Mouse (Mus musculus) megakaryocyte-erythroid progenitor cell, adult 5-6 weeks (primary cell): ENCODE data around the gene Dhx37. TPM values are rescaled to one million over a fixed set of nuclear protein-coding genes. Genes with fewer than 3 reads are reported as not detected.
A peak's percentile ranks its signal among the peaks of the same experiment; 100 is the strongest.
"Not testable (repeated sequence)": the region's sequence is repeated elsewhere in the genome, so short reads cannot be mapped to it uniquely, and the experiment has no call there.

Source experiments
- ATAC-seq: replicated peaks from 2 replicates; pipeline ENCODE4 v1.8.0; 2016; ENCODE audit warnings: mild to moderate bottlenecking, inconsistent platforms; ENCODE audit not compliant: severe bottlenecking, poor library complexity, low FRiP score, low TSS enrichment
- total RNA-seq, 2 experiments: library from RNA; stranded (forward) in 1 of 2; stranded (reverse) in 1 of 2; fragments of 200-1000, 215-1000 nt in 1 of 2; fragments of >200 nt in 1 of 2; fragmentation: Nextera tagmentation in 1 of 2; gene quantifications; 2 replicates each; pipeline ENCODE4 v1.2.3; 2014 to 2017

The Dhx37 gene
- total RNA-seq, 2 experiments from 2014 or later = 21.2 to 83.7 TPM

DNA sequence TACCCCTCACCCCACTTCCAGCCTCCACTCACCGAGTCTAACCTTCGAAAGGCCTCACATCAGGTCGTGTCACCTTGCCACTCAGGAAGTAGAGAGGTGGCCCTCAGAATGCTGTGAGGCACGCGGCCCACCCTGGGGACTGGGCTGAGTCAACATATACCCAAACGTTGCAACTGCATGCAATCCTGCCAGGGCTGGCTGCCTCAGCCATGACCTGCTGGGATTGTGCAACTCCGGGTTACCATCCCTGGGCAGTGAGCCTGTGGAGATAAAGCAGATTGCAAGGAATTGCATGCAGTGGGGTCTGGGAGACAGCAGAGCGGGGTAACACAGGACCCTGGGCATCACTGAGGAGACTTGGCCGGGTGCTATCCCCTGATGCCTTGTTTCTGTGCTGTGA lies 18.7 kb upstream of the Dhx37 start:
- ATAC-seq = no peak

DNA sequence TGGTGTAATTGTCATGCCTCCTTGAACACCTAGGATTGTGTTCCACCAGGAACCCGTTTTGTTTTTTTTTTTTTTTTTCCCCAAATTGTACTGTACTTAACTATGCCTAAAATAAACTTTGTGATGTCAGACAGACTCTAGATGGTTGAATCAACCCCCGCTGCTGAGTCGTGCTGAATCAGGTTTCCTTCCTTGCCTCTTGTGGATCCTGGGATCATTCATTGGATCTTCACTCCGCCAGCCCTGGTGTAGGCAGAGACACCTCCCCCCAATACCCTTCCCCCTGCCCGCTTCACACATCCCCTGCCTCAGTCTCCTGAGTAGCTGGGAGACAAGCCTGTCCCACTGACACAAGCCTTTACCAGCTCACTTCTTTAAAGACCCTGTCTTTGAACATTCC lies 15.4 kb upstream of the Dhx37 start:
- no peak for ATAC-seq

DNA sequence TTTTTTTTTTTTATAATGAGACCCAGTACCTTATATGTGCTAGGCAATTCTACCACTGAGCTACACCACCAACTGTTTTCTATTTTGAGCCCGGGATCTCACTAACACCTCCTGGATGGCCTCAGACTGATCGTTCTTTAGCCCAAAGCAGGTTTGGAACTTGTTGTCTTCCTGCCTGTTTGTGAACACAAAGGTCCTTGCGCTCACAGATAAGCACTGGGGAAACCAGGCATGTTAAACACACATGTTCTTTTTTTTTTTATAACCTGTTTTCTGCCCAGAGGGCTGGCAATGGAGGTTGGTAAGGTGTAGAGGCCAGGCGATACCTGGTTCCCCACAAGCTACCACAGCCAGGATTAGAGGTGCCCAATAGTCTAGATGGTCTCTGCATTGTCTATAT lies 14.7 kb upstream of the Dhx37 start:
- no peak for ATAC-seq

DNA sequence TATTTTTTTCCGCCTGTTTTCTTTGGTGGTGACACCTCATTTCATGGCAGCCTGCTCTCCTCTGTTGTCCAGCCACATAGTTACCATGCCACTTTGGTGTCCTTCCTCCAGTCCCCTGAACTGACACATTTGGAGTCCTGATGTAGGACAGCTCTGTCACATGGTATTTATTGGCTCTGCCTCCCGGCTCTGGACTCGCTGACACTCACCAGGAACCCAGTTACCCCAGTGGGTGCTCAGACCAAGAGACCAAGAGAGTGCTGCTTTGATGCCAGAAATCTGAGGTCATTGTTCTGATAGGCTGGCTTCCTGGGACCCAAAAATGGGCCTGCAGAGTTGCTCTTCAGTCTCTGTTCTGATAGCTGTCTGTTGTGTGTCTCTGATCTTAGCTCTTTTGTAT lies 14.1 kb upstream of the Dhx37 start:
- ATAC-seq = no peak

DNA sequence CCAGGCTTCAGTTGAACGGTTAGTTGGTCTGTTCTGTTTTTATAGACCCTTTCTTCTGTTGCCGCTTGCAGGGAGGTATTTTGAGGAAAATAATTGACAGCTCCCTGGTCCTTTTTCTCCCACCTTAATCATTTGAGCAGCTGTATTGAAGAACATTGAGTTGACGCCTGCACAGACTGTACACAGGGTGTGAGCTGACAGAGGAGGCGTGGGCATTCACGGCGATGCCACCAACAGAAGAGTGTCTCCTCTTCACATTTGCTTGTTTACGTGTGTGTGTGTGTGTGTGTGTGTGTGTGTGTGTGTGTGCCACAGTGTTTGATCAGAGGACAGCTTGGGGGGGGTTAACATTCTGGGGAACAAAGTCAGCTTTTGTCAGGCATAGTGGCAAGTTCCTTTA lies 12.4 kb upstream of the Dhx37 start:
- ATAC-seq = no peak

DNA sequence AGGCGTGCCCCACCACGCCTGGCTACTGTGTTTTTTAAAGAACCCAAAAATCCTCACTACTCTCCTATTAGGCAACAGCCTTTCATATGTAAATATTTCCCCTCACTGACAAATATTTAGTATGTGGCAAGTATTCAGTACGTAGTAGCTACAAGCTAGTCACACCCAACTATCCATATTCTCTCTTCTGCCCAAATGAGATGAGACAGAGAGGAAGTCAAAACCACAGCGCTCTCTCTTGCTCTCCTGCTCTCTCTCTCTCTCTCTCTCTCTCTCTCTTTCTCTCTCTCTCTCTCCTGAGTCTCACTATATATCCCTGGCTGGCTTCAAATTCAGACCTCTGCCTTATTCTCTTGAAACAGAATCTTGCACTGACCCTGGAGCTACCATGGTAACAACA lies 10.6 kb upstream of the Dhx37 start:
- ATAC-seq = 0 out of 2 replicates have a peak, but pooled peaks have one; percentile 38

DNA sequence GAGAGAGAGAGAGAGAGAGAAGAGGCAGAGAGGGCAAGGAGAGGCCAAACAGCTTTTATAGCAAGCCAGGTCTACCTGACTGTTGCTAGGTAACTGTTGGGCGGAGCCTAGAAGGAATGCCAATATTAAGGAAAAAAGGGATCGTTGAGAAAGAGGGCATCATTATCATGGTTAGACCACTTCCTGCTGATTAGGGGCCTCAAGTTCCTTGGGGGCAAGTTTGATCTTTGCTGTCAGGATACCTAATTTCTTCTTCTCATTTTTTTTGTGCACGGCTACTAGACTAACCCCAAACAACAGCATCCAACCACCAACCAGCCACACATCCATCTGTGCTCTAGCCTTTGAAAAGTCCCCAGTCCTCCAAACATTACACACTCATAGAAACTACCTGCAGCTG lies 10.0 kb upstream of the Dhx37 start:
- ATAC-seq = no peak

DNA sequence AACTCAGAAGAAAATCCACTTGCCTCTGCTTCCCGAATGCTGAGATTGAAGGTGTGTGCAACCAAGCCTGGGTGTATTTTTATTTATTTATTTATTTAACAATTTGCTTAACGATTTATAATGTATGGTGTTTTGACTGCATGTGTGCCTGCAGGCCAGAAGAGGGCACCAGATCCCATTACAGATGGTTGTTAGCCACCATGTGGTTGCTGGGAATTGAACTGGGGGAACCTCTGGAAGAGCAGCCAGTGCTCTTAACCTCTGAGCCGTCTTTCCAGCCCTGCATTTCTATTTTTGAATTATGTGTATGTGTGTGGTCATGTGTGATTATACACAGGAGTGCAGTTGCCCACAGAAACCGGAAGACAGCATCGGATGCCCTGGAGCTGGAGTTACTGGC lies 9.4 kb upstream of the Dhx37 start:
- ATAC-seq = no peak

DNA sequence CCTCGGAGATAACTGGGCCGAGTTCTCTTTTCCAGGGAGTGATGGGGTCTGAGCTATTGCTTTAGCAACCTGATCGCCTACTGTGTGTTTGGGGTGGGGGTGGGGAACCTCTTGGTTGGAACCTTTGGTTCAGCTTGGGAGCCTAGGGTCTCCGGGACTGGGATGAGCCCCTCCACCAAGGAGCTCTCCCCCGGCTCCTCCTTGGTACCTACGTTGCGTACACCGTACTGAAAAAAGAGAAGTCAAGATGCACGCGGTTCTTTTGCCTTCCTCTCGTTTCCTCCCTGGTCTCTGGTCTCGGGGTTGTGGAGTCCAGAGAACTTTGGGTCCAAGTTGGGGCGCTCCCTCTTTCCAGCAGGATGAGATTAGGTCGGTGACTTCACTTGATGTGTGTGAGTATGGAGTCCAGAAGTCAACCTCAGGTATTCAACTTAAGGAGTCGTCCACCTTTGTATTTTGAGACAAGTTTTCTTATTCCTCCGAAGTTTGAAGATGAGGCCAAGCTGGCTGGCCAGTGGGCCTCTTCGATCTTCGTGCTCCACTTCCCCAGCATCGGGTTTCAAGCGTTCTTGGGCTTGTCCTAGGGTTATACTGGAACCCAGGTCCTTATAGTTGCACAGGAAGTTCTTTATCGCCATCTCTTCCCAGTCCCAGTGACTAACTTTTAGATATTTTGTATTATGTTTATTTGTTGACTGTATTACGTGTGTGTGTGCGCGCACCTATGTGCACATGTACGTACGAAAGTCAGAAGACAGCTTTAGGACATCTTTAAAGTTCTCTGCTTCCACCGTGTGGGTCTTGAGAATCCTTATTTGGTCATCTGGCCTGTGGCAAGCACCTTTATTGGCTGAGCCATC lies 8.4 kb upstream of the Dhx37 start:
- ATAC-seq = no peak

DNA sequence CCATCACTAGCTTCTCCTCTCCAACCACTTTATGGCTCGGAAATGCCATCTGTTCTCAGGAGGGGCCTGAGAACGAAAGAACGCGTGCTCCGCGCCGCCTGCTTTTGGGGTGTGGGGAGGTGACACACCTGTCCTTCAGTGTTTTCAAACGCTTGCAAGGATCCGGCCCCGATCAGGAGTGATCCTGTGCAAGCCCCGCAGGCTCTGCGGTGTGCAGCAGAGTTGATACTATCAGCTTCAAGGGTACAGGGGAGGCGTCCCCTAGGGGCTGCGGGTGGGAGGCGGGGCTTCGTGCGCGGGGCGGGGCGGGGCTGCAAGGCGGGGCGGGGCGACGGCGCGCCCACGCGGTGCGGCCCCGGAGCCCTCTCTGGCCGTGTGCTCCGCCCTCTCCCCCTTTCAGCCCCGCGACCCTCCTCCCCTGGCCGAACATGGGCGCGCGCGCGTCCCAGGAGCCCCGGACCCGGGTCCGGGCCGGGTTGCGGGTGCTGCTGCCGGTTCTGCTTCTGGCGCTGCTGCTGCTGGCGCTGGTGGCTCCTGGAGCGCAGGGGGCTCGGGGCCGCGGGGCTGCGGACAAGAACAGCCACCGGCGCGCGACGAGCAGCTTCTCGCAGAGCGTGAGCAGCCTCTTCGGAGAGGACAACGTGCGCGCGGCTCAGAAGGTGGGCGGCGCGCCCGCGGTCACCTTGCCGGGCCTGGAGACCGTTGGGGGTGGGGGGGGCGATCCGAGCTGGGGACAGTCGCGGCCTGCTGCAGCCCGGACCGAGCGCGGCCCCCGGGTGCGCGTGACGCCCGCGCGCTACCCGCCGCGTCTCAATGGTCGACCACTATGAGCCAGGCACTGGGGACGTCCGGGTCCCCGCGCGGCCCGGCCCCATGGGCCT lies 7.6 kb upstream of the Dhx37 start, which contains the start of gene Bri3bp:
Gene Bri3bp (plus strand): TSS at position 335 of the 881 bp plus-strand sequence.
- peak; percentile 76 for ATAC-seq

DNA sequence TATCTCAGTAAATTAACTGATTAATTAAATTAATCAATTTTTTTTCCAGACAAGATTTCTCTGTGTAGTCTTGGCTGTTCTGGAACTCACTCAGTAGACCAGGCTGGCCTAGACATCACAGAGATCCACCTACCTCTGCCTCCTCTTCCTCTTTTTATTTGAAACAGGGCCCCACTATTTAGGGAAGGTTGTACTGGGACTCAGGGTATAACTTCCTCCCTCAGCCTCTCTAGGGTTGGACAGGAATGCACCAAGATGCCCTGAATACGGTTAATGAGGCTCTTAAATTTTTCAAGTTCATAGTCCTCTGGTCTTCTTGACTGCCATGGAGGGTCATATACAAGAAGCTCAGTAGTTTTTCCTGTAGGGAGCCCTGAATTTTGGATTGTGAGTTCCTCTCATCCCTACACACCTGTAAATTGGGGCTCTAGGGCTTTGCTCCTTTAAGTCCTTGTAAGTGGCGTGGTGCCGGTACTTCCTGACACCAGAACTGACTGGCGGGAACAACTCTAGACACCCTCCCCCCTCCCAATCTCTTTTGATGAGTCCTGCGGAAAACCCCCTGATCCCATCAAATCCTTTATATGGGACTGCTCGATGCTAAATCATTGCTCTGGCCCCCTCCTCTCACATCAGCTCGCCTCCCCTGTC lies 6.8 kb upstream of the Dhx37 start:
- peak; percentile 20 for ATAC-seq

DNA sequence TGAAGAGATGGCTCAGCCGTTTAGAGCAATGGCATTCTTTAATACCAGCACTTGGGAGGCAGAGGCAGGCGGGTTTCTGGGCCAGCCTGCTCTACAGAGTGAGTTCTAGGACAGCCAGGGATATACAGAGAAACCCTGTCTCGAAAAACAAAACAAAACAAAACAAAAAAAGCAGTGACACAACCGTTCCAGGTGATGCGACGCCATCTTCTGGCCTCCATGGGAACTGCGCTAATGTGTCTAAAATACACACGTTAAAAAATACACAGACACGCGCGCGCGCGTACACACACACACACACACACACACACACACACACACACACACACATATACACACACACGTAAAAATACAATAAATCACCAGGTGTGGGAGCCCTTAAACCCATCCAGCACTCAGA lies 426 bp upstream of the Dhx37 start:
- not testable (repeated sequence) for ATAC-seq

DNA sequence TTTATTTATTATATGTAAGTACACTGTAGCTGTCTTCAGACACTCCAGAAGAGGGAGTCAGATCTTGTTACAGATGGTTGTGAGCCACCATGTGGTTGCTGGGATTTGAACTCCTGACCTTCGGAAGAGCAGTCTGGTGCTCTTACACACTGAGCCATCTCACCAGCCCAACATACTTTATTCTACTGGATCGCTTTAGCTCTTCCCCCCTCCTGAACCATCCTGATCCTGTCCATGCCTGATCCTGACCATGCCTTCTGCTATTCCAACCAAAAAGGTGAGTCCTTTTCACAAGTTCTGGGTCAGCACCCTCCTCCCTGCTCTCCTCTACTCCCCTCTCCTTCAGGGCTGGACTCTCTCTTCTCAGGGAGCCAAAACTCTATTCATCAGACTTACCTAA lies 1.6 kb downstream of the Dhx37 start:
- not testable (repeated sequence) for ATAC-seq

DNA sequence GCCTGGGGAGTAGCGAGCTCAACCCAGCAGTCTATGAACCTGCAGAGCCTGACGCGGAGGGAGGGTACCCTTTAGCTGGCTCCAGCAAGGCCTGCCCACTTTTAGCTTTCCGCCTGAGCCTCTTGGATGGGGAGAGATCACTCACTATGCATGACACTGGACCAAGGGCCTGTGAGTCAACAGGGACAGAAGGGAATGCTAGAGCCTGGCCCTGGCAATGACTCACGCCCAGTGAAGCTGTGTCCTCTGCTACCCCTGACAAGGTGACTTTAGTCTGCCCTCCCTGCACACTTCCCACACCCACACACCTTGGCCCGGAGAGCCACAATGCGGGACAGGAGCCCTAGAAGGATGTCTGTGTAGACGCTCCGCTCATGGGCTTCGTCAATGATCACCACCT lies 7.6 kb downstream of the Dhx37 start:
- no peak for ATAC-seq

DNA sequence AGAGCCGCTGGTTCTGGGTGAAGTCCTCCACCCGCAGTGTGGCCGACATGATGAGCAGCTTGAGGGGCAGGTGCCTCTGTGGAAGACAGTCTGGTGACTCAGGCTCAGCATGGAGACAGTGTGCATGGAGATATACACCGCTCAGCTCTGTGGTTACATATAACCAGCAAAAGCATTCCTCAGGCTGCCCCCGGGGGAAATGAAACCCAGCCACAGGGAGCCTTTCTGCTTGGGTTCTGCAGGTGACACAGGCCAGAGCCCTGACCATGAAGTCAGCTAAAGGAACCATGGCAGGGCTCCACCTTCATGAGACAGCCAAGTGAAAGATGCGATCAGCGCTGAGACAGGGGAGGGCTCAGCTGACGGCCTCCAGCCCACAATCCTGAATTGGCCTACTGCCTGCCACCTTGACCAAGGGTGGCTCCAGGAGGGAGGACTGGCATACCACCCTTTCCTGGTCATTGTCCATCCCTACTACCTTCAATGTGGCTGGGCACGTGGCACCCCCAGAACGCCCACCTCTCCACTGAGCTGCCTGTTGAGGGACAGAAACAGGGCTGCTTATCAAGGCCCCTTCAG lies 8.1 kb downstream of the Dhx37 start:
- ATAC-seq = no peak

DNA sequence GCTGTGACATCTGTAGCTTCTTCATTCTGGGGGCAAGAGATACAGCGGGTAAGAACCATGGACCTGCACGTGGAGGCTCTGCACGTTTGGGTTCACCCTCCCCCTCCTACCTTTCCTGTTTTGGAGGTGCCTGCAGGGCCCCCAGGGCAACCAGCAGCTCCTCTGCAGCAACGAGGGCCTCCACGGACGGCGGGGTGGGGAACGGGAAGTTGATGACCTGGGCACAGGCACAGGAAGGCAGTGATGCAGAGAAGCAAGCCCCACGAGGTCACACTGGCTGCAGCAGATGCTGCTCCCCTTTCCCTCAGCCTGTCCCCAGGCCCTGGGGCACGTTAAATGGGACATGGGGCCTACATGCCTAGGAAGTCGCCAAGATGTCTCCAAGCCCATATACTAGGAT lies 14.8 kb downstream of the Dhx37 start:
- no peak for ATAC-seq

DNA sequence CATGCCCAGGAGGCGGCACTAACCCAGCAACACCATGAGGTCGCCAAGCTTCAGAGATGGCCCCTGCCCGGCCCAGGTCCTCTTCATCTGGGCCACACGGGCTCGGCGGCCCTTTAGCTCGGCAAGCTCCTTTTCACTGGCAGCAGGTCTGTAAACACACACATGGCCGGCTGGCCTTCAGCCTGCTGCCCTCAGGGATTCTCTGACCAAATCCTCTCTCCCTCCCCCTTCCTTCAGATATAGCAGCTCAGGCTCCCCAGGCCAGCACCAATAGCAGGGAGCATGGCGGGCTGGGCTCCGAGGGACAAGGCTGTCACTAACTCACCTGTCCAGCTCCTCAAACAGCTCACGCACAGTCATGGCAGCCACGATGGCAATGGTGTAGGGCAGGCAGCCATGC lies 15.3 kb downstream of the Dhx37 start:
- no peak for ATAC-seq

DNA sequence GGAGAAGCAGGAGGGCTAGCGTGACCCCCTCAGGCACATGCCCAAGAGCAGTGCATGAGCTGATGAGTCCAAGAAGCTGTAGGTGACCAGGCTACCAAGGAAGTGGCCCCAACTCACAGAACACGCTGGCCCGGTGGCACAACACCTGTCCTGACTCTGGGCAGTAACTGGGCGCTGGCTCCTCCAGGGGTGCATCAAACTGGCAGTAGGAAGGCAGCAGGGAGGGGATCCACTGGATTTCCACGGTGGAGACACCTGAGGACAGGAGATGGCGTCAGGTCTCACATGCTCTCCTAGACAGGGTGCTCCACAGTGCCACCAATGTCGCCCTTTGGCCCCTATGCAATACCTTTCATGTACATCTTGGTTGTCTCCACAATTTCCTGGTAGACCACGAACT lies 17.7 kb downstream of the Dhx37 start:
- no peak for ATAC-seq

DNA sequence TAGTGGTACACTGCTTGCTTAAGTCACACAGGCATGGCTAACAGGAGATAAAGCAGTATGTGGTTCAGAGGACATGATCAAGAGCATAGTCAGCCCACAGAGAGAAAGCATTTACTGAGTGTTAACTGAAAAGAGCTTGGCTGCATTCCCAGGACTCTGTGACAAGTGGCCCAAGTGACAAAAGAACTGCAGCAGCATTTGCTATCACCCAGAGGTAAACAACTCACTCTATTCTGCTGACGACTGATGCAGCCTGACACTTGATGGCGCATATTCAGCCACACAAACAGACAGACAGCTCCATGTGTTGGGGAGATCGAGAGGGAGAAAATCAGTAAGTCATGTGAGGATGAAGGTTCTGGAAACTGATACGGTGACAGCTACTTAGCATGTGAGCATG lies 20.2 kb downstream of the Dhx37 start:
- ATAC-seq = no peak; the same call in 1 of the 2 replicates

DNA sequence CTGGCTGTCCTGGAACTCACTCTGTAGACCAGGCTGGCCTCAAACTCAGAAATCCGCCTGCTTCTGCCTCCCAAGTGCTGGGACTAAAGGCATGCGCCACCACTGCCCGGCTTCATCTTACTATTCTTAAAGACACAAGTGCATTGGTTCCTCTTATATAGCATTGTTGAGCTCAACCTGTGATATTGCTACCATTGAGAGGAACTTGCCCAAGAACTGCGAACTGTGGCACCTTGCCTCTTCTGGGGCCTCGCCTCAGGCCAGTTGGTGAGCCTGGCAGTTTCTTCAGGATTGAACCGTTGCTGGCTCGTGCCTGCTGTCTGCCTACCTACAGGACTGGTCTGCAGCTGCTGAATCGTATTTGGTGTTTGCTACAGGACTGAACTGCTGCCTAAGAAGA lies 21.4 kb downstream of the Dhx37 start:
- not testable (repeated sequence) for ATAC-seq
